Mouse (Mus musculus): ENCODE data around the gene Dtx2. TPM values are rescaled to one million over a fixed set of nuclear protein-coding genes. Genes with fewer than 3 reads are reported as not detected.

Dtx2 gene
- polyA plus RNA-seq, 1 experiment from 2014 or later, result 22.9 TPM

DNA sequence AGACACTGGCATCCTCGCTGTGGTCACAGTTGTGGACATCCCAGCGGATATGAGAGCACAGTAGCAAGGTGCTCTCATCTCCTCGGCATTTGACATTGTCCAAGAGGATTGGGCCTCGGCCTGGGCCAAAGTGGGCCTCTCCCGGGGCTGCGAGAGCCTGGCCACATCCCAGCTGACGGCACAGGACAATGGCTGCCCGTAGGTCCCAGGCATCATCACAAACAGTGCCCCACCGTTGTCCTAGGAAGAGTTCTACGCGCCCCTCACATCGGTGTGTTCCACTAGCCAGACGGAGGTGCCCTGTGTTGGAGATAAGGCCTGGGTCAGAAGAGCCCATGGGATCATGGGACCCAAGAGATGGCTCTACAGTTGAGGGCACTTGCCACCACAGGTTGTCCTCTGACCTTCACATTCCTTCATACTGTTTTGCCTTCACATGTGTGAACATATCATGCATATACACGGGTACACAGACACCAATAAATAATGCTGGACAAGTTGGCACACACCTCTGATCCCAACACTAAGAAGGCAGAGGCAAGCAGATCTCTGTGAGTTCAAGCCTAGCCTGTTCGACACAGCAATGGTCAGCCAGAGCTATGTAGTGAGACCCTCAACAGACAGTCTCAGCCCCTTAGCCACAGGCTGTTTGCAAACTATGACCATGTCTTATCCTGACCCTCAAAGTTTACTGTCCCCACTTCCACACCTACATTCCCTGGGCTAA lies 33.5 kb upstream of the Dtx2 start:
- whole genome bisulfite sequencing, result 96% methylated on average over 15 of the region's 15 CpGs
- Histone ChIP-seq H3K27me3 (replicated peaks) (no peaks in the 10 kb centered on the region), H3K9me3 (no peaks in the 10 kb centered on the region), H3K9ac (no peak overlapping the region), H3K27ac (0 out of 2 replicates have a peak overlapping the region, but pooled peaks have one; percentile 89), H3K36me3 (no peaks in the 10 kb centered on the region), H3K4me2 (peak overlapping the region; percentile 96; the same call in 1 of the 2 replicates), H3K4me1 (peaks cover 26% of the 10 kb centered on the region), H3K4me3 (replicated peaks) (peak overlapping the region; percentile 66; the same call in 1 of the 2 replicates)
- ATAC-seq (ENCODE audit: insufficient read depth, low FRiP score, low read depth), result no peak

DNA sequence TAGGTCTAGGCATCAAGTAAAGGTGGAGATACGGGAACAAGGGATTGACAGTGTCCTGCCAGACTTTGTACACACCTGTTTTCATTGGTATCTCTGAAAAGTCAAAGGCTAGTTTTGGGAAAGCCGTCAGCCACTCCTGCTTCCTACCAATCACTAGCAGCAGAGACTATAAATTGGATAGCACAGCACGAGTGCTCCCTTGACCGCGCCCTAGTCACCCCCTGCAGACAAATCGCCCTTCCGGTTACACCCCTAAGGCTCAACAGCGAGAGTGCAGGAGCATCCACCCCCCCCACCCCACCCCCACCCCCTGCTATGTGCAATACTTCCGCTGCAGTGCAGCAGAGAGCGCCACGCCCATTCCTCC lies 32.5 kb upstream of the Dtx2 start:
- Histone ChIP-seq H3K4me1 (peaks cover 23% of the 10 kb centered on the region), H3K4me2 (peak overlapping the region; percentile 96), H3K4me3 (replicated peaks) (peak overlapping the region; percentile 66), H3K27me3 (replicated peaks) (no peaks in the 10 kb centered on the region), H3K9ac (no peak overlapping the region), H3K9me3 (no peaks in the 10 kb centered on the region), H3K36me3 (no peaks in the 10 kb centered on the region), H3K27ac (peak overlapping the region; percentile 89)
- WGBS, result 0% methylated on average over 11 of the region's 11 CpGs
- no peak; the same call in 1 of the 2 replicates for ATAC-seq (ENCODE audit: insufficient read depth, low FRiP score, low read depth)

DNA sequence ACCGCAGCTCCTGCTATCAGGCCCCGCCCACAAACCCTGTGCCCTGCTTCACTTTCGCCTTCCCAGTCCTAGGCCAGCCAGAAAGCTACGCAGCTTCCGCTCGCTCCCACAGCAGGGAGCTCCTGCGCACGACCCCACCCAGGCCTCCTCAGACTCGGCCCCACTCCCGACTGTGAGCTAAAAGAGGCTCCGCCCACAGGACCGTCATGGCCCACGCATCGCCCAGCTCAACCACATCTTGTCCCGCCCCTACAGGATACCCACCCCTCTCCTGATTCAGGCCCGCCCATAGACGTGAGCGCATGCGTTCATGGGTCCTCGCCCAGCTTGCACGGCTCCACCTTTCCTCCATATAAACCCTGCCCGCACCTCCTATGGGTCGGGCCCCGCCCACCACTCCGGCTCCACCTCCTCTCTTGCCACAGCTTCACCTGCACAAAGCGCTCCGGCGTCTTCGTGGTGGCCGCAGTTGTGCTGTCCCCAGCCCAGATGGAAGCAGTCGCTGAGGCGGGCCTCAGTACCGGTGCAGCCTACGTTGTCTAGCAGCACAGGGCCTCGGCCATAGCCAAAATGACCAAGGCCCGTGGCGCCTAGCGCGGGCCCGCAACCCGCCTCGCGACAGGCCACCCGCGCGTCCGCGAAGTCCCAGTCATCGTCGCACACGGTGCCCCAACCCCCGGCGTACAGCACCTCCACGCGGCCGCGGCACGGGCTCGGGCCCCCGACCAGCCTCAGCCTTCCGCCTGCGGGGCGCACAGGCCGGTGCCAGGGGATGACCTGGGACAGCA lies 31.9 kb upstream of the Dtx2 start:
- Histone ChIP-seq H3K4me3 (replicated peaks) (peak overlapping the region; percentile 66), H3K9me3 (no peaks in the 10 kb centered on the region), H3K9ac (peak overlapping the region; percentile 87), H3K4me1 (peaks cover 21% of the 10 kb centered on the region; the same call in 1 of the 2 replicates), H3K4me2 (peak overlapping the region; percentile 96), H3K36me3 (no peaks in the 10 kb centered on the region), H3K27me3 (replicated peaks) (no peaks in the 10 kb centered on the region), H3K27ac (peak overlapping the region; percentile 98)
- WGBS, result under 1% methylated on average over 64 of the region's 64 CpGs
- ATAC-seq (ENCODE audit: insufficient read depth, low FRiP score, low read depth), result peak; percentile 91

DNA sequence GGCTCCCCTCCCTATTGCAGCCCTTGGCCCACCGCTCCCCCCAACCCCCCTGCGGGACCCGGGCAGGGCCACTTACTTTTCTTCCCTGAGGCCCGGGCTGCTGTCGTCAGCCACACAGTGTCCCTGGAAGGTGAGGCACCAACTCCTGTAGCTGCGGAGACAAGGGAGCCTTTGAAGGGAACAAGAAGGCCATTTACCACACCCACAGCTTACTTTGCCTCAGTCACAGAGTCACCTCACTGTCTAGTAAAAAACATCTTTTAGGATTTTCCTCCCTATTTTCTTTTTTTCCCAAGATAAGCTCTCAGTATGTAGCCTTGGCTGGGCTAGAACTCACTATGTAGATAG lies 31.3 kb upstream of the Dtx2 start:
- Histone ChIP-seq H3K9me3 (no peaks in the 10 kb centered on the region), H3K4me3 (replicated peaks) (peak overlapping the region; percentile 66), H3K4me2 (peak overlapping the region; percentile 96), H3K27me3 (replicated peaks) (no peaks in the 10 kb centered on the region), H3K36me3 (no peaks in the 10 kb centered on the region), H3K9ac (peak overlapping the region; percentile 87), H3K4me1 (peaks cover 17% of the 10 kb centered on the region; the same call in 1 of the 2 replicates), H3K27ac (peak overlapping the region; percentile 98)
- WGBS, result 6% methylated on average over 6 of the region's 6 CpGs
- ATAC-seq (ENCODE audit: insufficient read depth, low FRiP score, low read depth), result no peak

DNA sequence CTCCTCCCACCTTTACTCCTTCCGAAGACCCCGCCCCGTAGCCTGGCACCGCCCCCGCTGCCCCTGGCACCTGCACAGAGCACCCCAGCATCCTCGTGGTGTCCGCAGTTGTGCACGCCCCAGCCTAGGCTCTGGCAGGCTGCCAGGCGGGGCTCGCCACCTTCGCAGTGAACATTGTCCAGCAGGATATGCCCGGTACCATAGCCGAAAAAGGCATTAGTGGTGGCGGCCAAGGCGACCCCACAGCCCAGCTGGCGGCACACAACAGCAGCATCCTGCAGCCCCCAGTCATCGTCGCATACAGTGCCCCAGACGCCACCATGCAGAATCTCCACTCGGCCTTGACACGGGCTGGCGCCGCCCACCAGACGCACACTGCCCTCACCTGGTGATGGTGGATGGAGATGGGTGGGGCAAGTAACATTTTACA lies 29.1 kb upstream of the Dtx2 start:
- no peak for ATAC-seq (ENCODE audit: insufficient read depth, low FRiP score, low read depth)
- WGBS, result 9% methylated on average over 24 of the region's 24 CpGs
- H3K27ac ChIP-seq, result peak overlapping the region; percentile 51; the same call in 1 of the 2 replicates
- H3K4me1 ChIP-seq, result peaks cover 14% of the 10 kb centered on the region; the same call in 1 of the 2 replicates
- H3K4me3 ChIP-seq (replicated peaks), result peak overlapping the region; percentile 30
- no peaks in the 10 kb centered on the region for H3K9me3 ChIP-seq
- no peaks in the 10 kb centered on the region for H3K36me3 ChIP-seq
- no peak overlapping the region for H3K9ac ChIP-seq
- H3K27me3 ChIP-seq (replicated peaks), result no peaks in the 10 kb centered on the region
- peak overlapping the region; percentile 58 for H3K4me2 ChIP-seq

DNA sequence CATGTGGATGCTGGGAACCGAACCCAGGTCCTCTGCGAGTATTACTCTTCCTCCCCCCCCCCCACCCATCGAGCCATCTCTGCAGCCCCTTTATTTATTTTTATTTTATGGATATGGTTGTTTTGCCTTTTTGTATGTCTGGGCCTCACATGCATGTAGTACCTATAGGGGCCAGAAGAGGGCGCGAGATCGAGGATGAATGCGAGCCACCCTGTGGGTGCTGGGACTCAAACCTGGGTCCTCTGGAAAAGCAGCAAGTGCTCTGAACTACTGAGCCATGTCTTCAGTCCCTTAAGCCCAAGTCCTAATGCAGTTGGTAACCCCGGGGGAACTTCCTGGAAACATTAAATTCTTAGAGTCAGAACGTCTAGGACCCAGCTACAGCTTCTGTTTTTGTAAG lies 27.7 kb upstream of the Dtx2 start:
- 59% methylated on average over 9 of the region's 9 CpGs for WGBS
- peaks cover 14% of the 10 kb centered on the region; the same call in 1 of the 2 replicates for H3K4me1 ChIP-seq
- no peak overlapping the region for H3K4me3 ChIP-seq (replicated peaks)
- ATAC-seq (ENCODE audit: insufficient read depth, low FRiP score, low read depth), result no peak
- no peaks in the 10 kb centered on the region for H3K36me3 ChIP-seq
- H3K4me2 ChIP-seq, result no peak overlapping the region
- no peak overlapping the region for H3K27ac ChIP-seq
- H3K9ac ChIP-seq, result no peak overlapping the region
- H3K27me3 ChIP-seq (replicated peaks), result no peaks in the 10 kb centered on the region
- no peaks in the 10 kb centered on the region for H3K9me3 ChIP-seq

DNA sequence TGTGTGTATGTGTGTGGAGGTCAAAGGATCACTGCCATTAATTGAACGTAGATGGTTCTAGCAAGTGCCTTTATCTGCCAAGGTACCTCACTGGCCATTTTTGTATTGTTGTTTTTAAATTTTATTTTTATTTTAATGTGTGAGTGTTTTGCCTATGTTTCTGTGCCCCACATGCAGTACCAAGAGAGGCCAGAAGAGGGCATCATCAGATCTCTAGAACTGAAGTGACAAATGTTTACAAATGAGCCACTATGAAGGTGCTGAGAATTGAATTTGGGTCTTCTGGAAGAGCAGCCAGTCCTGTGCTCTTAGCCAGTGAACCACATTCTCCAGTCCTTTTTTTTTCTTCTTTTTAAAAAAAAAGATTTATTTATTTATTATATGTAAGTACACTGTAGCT lies 25.8 kb upstream of the Dtx2 start:
- Histone ChIP-seq H3K9ac (no peak overlapping the region), H3K4me1 (peaks cover 9% of the 10 kb centered on the region; the same call in 1 of the 2 replicates), H3K4me3 (replicated peaks) (no peak overlapping the region), H3K36me3 (no peaks in the 10 kb centered on the region), H3K4me2 (no peak overlapping the region), H3K27ac (no peak overlapping the region), H3K27me3 (replicated peaks) (no peaks in the 10 kb centered on the region), H3K9me3 (no peaks in the 10 kb centered on the region)
- ATAC-seq (ENCODE audit: insufficient read depth, low FRiP score, low read depth), result no peak
- WGBS, result 61% methylated on average over 1 of the region's 1 CpGs

DNA sequence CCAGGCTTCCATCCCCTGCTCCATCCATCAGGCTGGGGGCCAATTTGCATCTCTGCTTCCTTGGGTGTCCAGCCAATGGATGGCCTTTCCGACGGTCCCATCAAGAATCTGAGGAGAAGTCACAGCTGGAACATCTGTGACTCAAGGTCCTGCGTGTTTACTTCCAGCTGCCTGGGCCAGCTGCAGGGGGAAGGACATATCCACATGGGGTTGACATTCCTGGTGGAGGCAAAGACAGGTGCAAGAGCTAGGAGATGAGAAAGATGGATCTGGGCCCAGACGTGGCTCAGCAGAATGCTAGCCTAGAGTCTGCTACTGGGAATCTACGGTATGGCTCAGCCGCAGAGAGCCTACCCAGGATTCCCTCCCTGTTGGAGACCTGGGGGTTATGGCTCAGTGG lies 24.4 kb upstream of the Dtx2 start:
- 67% methylated on average over 6 of the region's 6 CpGs for WGBS
- Histone ChIP-seq H3K4me3 (replicated peaks) (no peak overlapping the region), H3K27me3 (replicated peaks) (no peaks in the 10 kb centered on the region), H3K4me2 (no peak overlapping the region), H3K9me3 (no peaks in the 10 kb centered on the region), H3K36me3 (no peaks in the 10 kb centered on the region), H3K9ac (no peak overlapping the region), H3K4me1 (peaks cover 6% of the 10 kb centered on the region; the same call in 1 of the 2 replicates), H3K27ac (no peak overlapping the region)
- no peak for ATAC-seq (ENCODE audit: insufficient read depth, low FRiP score, low read depth)

DNA sequence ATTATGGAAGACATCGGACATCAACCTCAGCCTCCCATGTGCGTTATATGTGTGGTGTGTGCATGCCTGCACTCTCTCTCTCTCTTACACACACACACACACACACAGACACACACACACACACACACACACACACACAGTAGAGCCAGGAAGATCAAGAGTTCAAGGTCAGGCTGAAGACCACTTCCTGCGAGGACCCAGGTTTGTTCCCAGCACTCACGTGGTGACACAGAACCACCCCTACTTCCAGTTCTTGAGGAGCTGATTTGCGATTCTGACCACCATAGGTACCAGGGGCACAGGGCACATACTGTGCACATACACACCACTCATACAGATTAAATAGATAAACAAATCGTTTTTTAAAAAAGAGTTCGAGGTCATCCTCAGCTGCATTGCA lies 22.7 kb upstream of the Dtx2 start:
- ATAC-seq (ENCODE audit: insufficient read depth, low FRiP score, low read depth), result no peak
- Histone ChIP-seq H3K4me2 (no peak overlapping the region), H3K27me3 (replicated peaks) (no peaks in the 10 kb centered on the region), H3K36me3 (no peaks in the 10 kb centered on the region), H3K4me3 (replicated peaks) (no peak overlapping the region), H3K9ac (no peak overlapping the region), H3K27ac (no peak overlapping the region), H3K4me1 (no peaks in the 10 kb centered on the region), H3K9me3 (no peaks in the 10 kb centered on the region)
- 80% methylated on average over 7 of the region's 7 CpGs for WGBS

DNA sequence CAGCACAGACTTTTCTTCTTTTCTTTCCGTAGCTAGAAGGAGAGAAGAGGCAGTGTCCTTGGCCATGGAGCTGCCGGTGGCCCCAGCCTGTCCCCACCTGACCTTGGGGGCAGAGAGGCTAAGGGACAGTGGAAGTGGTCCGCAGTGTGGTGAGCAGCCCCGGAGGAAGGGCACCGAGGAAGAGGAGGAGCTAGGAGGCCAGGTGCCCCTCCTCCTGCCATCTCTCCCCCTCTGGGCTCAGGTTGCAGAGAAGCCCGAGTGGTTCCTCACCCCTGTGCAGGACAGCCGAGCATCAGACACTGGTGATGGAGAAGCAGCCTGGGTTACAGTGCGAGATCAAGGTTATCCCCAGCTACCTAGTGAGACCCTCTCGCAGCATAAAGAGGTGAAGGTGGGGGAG lies 20.2 kb upstream of the Dtx2 start, which contains the start of gene Ssc4d:
Gene Ssc4d (minus strand): TSS at position 167 of the 400 bp plus-strand sequence.
- ATAC-seq (ENCODE audit: insufficient read depth, low FRiP score, low read depth), result 0 out of 2 replicates have a peak, but pooled peaks have one; percentile 39
- WGBS, result 12% methylated on average over 9 of the region's 9 CpGs
- Histone ChIP-seq H3K4me3 (replicated peaks) (no peak within 1 kb of the TSS), H3K9me3 (no peaks in the 10 kb centered on the region), H3K9ac (no peak within 1 kb of the TSS), H3K27ac (no peak within 1 kb of the TSS), H3K4me1 (no peaks in the 10 kb centered on the region), H3K4me2 (no peak within 1 kb of the TSS), H3K36me3 (no peaks in the 10 kb centered on the region), H3K27me3 (replicated peaks) (no peaks in the 10 kb centered on the region)

DNA sequence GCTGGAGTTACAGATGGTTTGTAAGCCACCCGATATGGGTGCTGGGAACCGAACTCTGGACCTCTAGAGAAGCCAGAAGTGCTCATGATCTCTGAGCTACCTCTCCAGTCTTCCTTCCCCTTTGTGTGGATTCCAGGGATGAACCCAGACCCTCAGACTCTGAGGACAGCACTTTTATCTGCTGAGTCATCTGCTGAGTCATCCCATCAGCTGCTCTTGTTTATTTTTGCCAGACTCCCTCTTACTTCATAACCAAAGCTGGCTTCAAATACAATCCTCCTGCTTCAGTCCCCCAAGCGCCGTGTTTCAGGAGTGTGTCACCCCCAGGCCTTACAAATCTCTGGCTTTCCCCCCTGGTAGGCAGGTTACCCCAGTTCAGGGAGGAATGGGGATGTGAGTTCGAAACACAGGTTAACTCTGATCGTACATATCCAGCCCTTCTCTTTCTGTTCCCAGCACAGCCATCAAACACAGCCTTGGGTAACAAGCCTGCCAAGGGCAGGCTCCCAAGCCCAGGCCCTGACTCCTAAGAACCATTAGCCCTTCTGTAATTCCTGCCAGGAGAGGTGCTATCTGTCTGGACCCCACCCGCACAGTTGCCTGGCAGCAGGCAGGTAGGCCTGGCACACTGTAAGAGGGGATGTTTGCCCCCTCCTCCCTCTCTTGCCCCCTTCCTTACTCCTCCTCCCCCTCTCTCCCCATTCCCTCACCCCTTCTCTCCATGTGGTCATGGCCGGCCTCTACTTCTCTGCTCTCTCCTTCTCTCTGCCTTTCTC lies 18.5 kb upstream of the Dtx2 start:
- Histone ChIP-seq H3K27me3 (replicated peaks) (no peaks in the 10 kb centered on the region), H3K4me3 (replicated peaks) (no peak overlapping the region), H3K36me3 (no peaks in the 10 kb centered on the region), H3K4me1 (no peaks in the 10 kb centered on the region), H3K4me2 (no peak overlapping the region), H3K9me3 (no peaks in the 10 kb centered on the region), H3K27ac (no peak overlapping the region), H3K9ac (no peak overlapping the region)
- 90% methylated on average over 8 of the region's 8 CpGs for WGBS
- no peak for ATAC-seq (ENCODE audit: insufficient read depth, low FRiP score, low read depth)

Measured in stomach, embryonic 15.5 days (tissue).